Mouse (Mus musculus) layer of hippocampus, postnatal 14 days (tissue): ENCODE results near the gene Nrxn1. TPM values are rescaled to one million over a fixed set of nuclear protein-coding genes. Genes with fewer than 3 reads are reported as not detected.
"Not testable (repeated sequence)": the region's sequence is repeated elsewhere in the genome, so short reads cannot be mapped to it uniquely, and the experiment has no call there.

Source experiments
- DNase-seq, 2 experiments: peaks; one replicate each; pipeline ENCODE4 v3.0.0; 2021 to 2022; ENCODE audit warnings: low spot score in 2 of 2, mixed read lengths in 1 of 2
- total RNA-seq, 2 experiments: library from RNA; stranded (reverse); gene quantifications; 2 replicates each; pipeline ENCODE4 v1.2.3; 2021

Nrxn1 gene
- total RNA-seq, 2 experiments from 2014 or later = 436 to 504 TPM

- DNase-seq = no peak
These were observed 743.3 kb downstream of the Nrxn1 start for GRCm38 (mm10) chr17:90349385-90350095.

GRCm38 (mm10) chr17:90346735-90347475 lies 746.0 kb downstream of the Nrxn1 start:
- DNase-seq = peak in 1 of 2 experiments; percentile 45

GRCm38 (mm10) chr17:90333445-90333844 lies 759.4 kb downstream of the Nrxn1 start:
- no peak for DNase-seq

- no peak for DNase-seq
These were observed 769.2 kb downstream of the Nrxn1 start for GRCm38 (mm10) chr17:90323674-90324073.

- no peak for DNase-seq
These were observed 820.6 kb downstream of the Nrxn1 start for GRCm38 (mm10) chr17:90272225-90272624.

- DNase-seq = no peak
These were observed 821.7 kb downstream of the Nrxn1 start for GRCm38 (mm10) chr17:90271165-90271564.

GRCm38 (mm10) chr17:90269143-90269542 lies 823.7 kb downstream of the Nrxn1 start:
- no peak for DNase-seq

GRCm38 (mm10) chr17:90253451-90254131 lies 839.3 kb downstream of the Nrxn1 start:
- no peak for DNase-seq

GRCm38 (mm10) chr17:90252196-90252595 lies 840.7 kb downstream of the Nrxn1 start:
- DNase-seq = no peak

GRCm38 (mm10) chr17:90247071-90247849 lies 845.6 kb downstream of the Nrxn1 start:
- DNase-seq = no peak

- no peak for DNase-seq
These were observed 848.5 kb downstream of the Nrxn1 start for GRCm38 (mm10) chr17:90244339-90244738.

GRCm38 (mm10) chr17:90238964-90239363 lies 853.9 kb downstream of the Nrxn1 start:
- no peak for DNase-seq

- no peak for DNase-seq
These were observed 854.4 kb downstream of the Nrxn1 start for GRCm38 (mm10) chr17:90238517-90238916.

GRCm38 (mm10) chr17:90235674-90236073 lies 857.2 kb downstream of the Nrxn1 start:
- DNase-seq = not testable (repeated sequence)

- DNase-seq = no peak
These were observed 858.1 kb downstream of the Nrxn1 start for GRCm38 (mm10) chr17:90234806-90235205.

GRCm38 (mm10) chr17:90208547-90208946 lies 884.3 kb downstream of the Nrxn1 start:
- DNase-seq = no peak

GRCm38 (mm10) chr17:90207617-90208016 lies 885.3 kb downstream of the Nrxn1 start:
- DNase-seq = no peak

- no peak for DNase-seq
These were observed 888.9 kb downstream of the Nrxn1 start for GRCm38 (mm10) chr17:90203993-90204392.

GRCm38 (mm10) chr17:90202785-90203184 lies 890.1 kb downstream of the Nrxn1 start:
- DNase-seq = no peak

GRCm38 (mm10) chr17:90196772-90197171 lies 896.1 kb downstream of the Nrxn1 start:
- DNase-seq = no peak

GRCm38 (mm10) chr17:90141602-90142001 lies 951.3 kb downstream of the Nrxn1 start:
- no peak for DNase-seq
